Mouse (Mus musculus) v-Abl transformed pro-B cells (cell line): ENCODE measurements around the gene Bicc1.
"Not testable (repeated sequence)": the region's sequence is repeated elsewhere in the genome, so short reads cannot be mapped to it uniquely, and the experiment has no call there.

Experiments used
- in situ Hi-C, 2 experiments: fragments of 400-800 bp; cut with MboI; formaldehyde crosslinking; loops; one replicate each; pipeline ENCODE4 v1.15.1; 2025; ENCODE audit not compliant: unreplicated experiment in 2 of 2

Gene Bicc1

GRCm38 (mm10) chr10:70960396-70960795 is 199.1 kb downstream of the Bicc1 start:
- in situ Hi-C loops, result loop anchor here (10.0 to 25.0 kb wide), 8 partner anchors 254 to 1573 kb away; partner anchors contain the start of gene Ank3 (in 1 of the 2)

GRCm38 (mm10) chr10:70952770-70953147 is 206.7 kb downstream of the Bicc1 start:
- in situ Hi-C loops, result loop anchor here (25.0 kb wide), 6 partner anchors 360 to 1565 kb away; partner anchors contain the start of gene Ank3 (in 1 of the 2)

- in situ Hi-C loops, result loop anchor here (25.0 kb wide), 6 partner anchors 360 to 1565 kb away; partner anchors contain the start of gene Ank3 (in 1 of the 2)
Observed at GRCm38 (mm10) chr10:70952056-70952769, 207.3 kb downstream of the Bicc1 start.

- in situ Hi-C loops, result loop anchor here (25.0 kb wide), 6 partner anchors 362 to 1563 kb away; partner anchors contain the start of gene Ank3 (in 1 of the 2)
Observed at GRCm38 (mm10) chr10:70950105-70950424, 209.4 kb downstream of the Bicc1 start.

- in situ Hi-C loops, result loop anchor here (25.0 kb wide), 6 partner anchors 363 to 1562 kb away; partner anchors contain the start of gene Ank3 (in 1 of the 2)
Observed at GRCm38 (mm10) chr10:70949254-70950104, 210.0 kb downstream of the Bicc1 start.

- in situ Hi-C loops, result no loop called here
Observed at GRCm38 (mm10) chr10:70948276-70948675, 211.2 kb downstream of the Bicc1 start.

GRCm38 (mm10) chr10:70946121-70946520 is 213.4 kb downstream of the Bicc1 start:
- in situ Hi-C loops, result not testable (repeated sequence)

- in situ Hi-C loops, result no loop called here
Observed at GRCm38 (mm10) chr10:70945076-70945475, 214.4 kb downstream of the Bicc1 start.

- in situ Hi-C loops, result no loop called here
Observed at GRCm38 (mm10) chr10:70941623-70942022, 217.9 kb downstream of the Bicc1 start.

GRCm38 (mm10) chr10:70939751-70940150 is 219.7 kb downstream of the Bicc1 start:
- in situ Hi-C loops, result no loop called here

GRCm38 (mm10) chr10:70937450-70937849 is 222.1 kb downstream of the Bicc1 start:
- in situ Hi-C loops, result no loop called here

GRCm38 (mm10) chr10:70936008-70936407 is 223.5 kb downstream of the Bicc1 start:
- in situ Hi-C loops, result no loop called here

- in situ Hi-C loops, result no loop called here
Observed at GRCm38 (mm10) chr10:70926126-70926525, 233.4 kb downstream of the Bicc1 start.

GRCm38 (mm10) chr10:70924348-70924747 is 235.2 kb downstream of the Bicc1 start:
- in situ Hi-C loops, result no loop called here

- in situ Hi-C loops, result no loop called here
Observed at GRCm38 (mm10) chr10:70923936-70924335, 235.6 kb downstream of the Bicc1 start.

GRCm38 (mm10) chr10:70921481-70921880 is 238.0 kb downstream of the Bicc1 start:
- in situ Hi-C loops, result no loop called here

- in situ Hi-C loops, result loop anchor here in 1 of 2 experiments (10.0 kb wide), 1 partner anchor 295 kb away; no protein-coding TSS in a partner anchor
Observed at GRCm38 (mm10) chr10:70919851-70920250, 239.6 kb downstream of the Bicc1 start.

- in situ Hi-C loops, result loop anchor here in 1 of 2 experiments (10.0 kb wide), 1 partner anchor 296 kb away; no protein-coding TSS in a partner anchor
Observed at GRCm38 (mm10) chr10:70919031-70919663, 240.4 kb downstream of the Bicc1 start.

GRCm38 (mm10) chr10:70916697-70917096 is 242.8 kb downstream of the Bicc1 start:
- in situ Hi-C loops, result loop anchor here in 1 of 2 experiments (10.0 kb wide), 1 partner anchor 298 kb away; no protein-coding TSS in a partner anchor

- in situ Hi-C loops, result loop anchor here in 1 of 2 experiments (10.0 kb wide), 1 partner anchor 300 kb away; no protein-coding TSS in a partner anchor
Observed at GRCm38 (mm10) chr10:70915096-70915495, 244.4 kb downstream of the Bicc1 start.
